Mouse (Mus musculus) liver, adult 2 months (tissue): ENCODE measurements around the gene Sema4d. TPM values are rescaled to one million over a fixed set of nuclear protein-coding genes. Genes with fewer than 3 reads are reported as not detected.

ENCODE experiments used
- DNase-seq: peaks from one replicate; pipeline ENCODE4 v3.0.0-alpha.2; 2011; ENCODE audit warnings: low read depth, low spot score; ENCODE audit errors: extremely low read depth
- H3K27ac ChIP-seq: fragments of 200-500 bp; replicated peaks from 2 replicates; pipeline ENCODE4 v1.5.1; 2012; ENCODE audit warnings: low read depth, mild to moderate bottlenecking, control low read depth, inconsistent platforms, low read length; ENCODE audit not compliant: insufficient read depth
- H3K27me3 ChIP-seq: fragments of 200-500 bp; 2 replicates; pipeline ENCODE4 v1.6.1; 2012; ENCODE audit warnings: mild to moderate bottlenecking, moderate library complexity, low read length, inconsistent platforms; ENCODE audit not compliant: control insufficient read depth, insufficient read depth
- H3K36me3 ChIP-seq: fragments of 200-500 bp; 2 replicates; pipeline ENCODE4 v1.6.1; 2012; ENCODE audit warnings: low read length, inconsistent platforms; ENCODE audit not compliant: control insufficient read depth, insufficient read depth
- H3K4me1 ChIP-seq: fragments of 200-500 bp; 2 replicates; pipeline ENCODE4 v1.6.1; 2011; ENCODE audit warnings: low read length; ENCODE audit not compliant: control insufficient read depth, insufficient read depth
- H3K4me3 ChIP-seq: fragments of 200-500 bp; 2 replicates; pipeline ENCODE4 v1.5.1; 2011; ENCODE audit warnings: low read depth, mild to moderate bottlenecking, control low read depth, low read length, moderate library complexity; ENCODE audit not compliant: insufficient read depth
- H3K79me2 ChIP-seq: fragments of 200-500 bp; 2 replicates; pipeline ENCODE4 v1.6.1; 2012; ENCODE audit warnings: inconsistent platforms, mild to moderate bottlenecking, low read length, moderate library complexity; ENCODE audit not compliant: control insufficient read depth, insufficient read depth
- H3K9ac ChIP-seq: fragments of 200-500 bp; 2 replicates; pipeline ENCODE4 v1.6.1; 2012; ENCODE audit warnings: low read depth, mild to moderate bottlenecking, control low read depth, inconsistent platforms, low read length
- CTCF ChIP-seq: fragments of 200-500 bp; IDR thresholded peaks from 2 replicates; pipeline ENCODE4 v1.5.1; 2011; ENCODE audit warnings: low read depth, low read length, control low read depth
- POLR2A ChIP-seq: fragments of 200-500 bp; IDR thresholded peaks from 2 replicates; pipeline ENCODE4 v1.6.1; 2011; ENCODE audit warnings: low read length, control low read depth; ENCODE audit not compliant: insufficient read depth; ENCODE audit errors: extremely low read depth
- WGBS: fragments of 180-500 bp; shearing (Covaris S2); methylation state at CpG from one replicate; pipeline ENCODE4 v1.1.7; 2018; 5-methylcytosine and 5-hydroxymethylcytosine counted together
- polyA plus RNA-seq: library from polyadenylated mRNA; depleted of rRNA; stranded (reverse); fragments of >200 nt; gene quantifications from 2 replicates; pipeline ENCODE4 v1.2.3, GENCODE M21; 2012
- total RNA-seq: library from RNA; depleted of rRNA; stranded (reverse); fragments of >200 nt; gene quantifications from 2 replicates; pipeline ENCODE4 v1.2.3, GENCODE M21; 2014

Gene Sema4d
- total and polyA plus RNA-seq, 2 experiments = 0.74 to 0.94 TPM

DNA sequence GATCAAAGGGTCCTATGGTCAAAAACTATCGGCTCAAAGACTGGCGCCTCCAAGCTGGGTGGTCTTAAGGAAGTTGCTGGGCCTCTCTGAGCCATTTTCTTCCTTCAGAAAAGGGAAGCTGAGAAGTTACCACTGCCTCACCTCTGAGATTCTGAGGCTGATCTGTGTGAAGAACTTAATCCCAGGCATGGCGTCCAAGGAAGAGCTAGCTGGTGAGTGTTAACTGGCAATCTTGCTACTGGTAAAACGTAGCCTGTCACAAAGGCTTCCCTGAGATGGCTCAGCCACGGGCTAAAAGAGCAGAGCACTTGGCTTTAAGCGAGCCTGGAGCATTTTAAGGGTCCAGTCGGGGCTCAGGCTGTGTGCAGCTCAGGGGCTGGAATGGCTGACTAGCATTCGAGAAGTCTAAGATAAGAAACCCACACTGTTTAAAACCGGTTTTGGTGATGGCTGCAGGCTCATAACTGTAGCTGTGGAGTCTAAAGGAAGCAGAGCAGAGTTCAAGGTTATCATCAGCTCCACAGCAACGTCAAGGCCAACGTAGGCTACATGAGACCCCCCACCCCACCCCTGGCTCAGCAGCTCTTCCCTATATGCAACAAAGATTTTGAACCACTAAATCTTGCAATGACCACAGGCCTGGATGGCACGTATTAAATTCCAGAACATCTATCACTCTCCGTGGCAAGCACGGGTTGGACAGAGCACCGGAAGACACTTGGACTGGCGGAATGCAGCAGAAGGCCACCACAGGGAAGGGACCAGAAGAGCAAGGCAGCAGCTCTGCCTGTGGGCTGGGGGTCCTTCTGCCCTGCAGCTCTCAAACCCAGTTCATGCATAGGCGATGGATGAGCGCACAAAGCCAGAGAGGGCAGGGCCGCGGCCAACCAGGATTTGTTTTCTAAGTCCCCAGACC is 56.3 kb downstream of the Sema4d start:
- Histone ChIP-seq H3K4me1 (peaks cover 6% of the 10 kb centered on the region), H3K27ac (no peak overlapping the region), H3K9ac (no peak overlapping the region), H3K36me3 (no peaks in the 10 kb centered on the region), H3K27me3 (no peaks in the 10 kb centered on the region), H3K4me3 (no peak overlapping the region), H3K79me2 (no peaks in the 10 kb centered on the region)
- TF ChIP-seq CTCF = no peak
- no peak for TF ChIP-seq POLR2A
- DNase-seq = no peak
- 73% methylated on average over 20 of the region's 20 CpGs for WGBS

DNA sequence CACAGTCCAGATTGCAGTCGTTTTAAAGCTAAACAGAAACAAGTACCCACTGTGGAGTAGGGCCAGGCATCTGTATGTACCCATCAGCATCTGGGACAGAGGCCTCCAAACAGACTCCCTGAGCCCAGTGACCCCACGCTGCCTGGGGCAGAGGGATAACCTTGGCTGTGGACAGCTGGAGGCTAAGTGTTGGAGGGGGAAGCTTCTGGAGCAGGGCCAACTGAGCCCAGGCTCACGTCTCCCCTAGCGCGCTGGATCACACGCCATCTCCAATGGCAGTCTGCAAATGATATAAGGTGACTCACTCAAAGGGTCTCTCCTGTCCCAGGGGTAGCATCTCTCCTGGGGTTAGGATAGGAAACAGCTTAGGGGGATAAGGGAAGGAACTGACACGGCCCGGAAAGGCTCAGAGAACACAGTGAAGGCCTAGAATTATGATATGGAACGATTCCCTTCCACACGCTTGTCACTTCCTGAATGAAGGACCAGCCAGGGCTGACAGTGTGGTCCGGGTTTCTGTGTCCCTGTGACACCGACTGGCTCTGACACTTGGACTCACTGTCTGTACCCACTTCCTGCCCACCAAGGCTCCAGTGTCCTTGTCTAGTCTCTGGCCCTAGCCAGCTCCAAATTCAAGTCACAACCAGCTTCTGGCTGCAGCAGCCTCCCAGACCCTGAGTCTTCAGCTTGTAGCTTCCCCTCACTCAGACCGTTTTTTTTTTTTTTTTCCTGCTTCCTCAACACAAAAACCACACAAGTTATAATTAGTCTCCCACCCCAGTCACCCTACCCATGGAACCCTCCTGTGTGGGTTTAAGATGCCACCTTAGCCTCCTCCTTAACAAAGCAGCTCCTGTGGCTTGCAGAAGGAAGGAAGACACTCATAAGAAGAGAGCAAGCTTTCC is 57.3 kb downstream of the Sema4d start:
- H3K4me1 ChIP-seq = peaks cover 6% of the 10 kb centered on the region
- no peaks in the 10 kb centered on the region for H3K36me3 ChIP-seq
- no peaks in the 10 kb centered on the region for H3K79me2 ChIP-seq
- H3K27ac ChIP-seq = peak overlapping the region; percentile 31; the same call in 1 of the 2 replicates
- no peak for TF ChIP-seq POLR2A
- TF ChIP-seq CTCF = no peak
- WGBS = 63% methylated on average over 13 of the region's 13 CpGs
- H3K4me3 ChIP-seq = no peak overlapping the region
- no peaks in the 10 kb centered on the region for H3K27me3 ChIP-seq
- H3K9ac ChIP-seq = no peak overlapping the region
- no peak for DNase-seq

DNA sequence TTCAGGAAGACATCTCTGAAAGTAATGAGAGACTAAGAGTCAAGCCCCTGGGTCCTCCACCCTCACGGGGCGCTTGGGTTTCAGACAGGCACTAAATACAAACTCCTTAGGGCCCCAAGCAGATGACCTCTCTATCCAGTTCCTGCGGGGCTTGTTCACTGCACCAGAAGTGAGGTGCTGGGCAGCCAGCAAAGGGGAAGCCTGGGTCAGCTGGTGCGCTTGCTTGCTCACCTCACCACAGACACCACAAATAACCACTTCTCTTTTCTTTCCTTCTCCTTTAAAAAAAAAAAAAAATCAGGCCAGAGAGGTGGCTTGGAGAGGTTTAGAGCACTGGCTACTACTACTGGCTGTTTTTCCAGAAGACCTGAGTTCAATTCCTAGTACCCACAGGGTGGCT is 59.0 kb downstream of the Sema4d start:
- no peak for TF ChIP-seq CTCF
- no peak for TF ChIP-seq POLR2A
- H3K27me3 ChIP-seq = no peaks in the 10 kb centered on the region
- peaks cover 6% of the 10 kb centered on the region for H3K4me1 ChIP-seq
- WGBS = 93% methylated on average over 4 of the region's 4 CpGs
- no peak for DNase-seq
- no peak overlapping the region for H3K27ac ChIP-seq
- no peak overlapping the region for H3K9ac ChIP-seq
- no peaks in the 10 kb centered on the region for H3K36me3 ChIP-seq
- H3K79me2 ChIP-seq = no peaks in the 10 kb centered on the region
- no peak overlapping the region for H3K4me3 ChIP-seq

DNA sequence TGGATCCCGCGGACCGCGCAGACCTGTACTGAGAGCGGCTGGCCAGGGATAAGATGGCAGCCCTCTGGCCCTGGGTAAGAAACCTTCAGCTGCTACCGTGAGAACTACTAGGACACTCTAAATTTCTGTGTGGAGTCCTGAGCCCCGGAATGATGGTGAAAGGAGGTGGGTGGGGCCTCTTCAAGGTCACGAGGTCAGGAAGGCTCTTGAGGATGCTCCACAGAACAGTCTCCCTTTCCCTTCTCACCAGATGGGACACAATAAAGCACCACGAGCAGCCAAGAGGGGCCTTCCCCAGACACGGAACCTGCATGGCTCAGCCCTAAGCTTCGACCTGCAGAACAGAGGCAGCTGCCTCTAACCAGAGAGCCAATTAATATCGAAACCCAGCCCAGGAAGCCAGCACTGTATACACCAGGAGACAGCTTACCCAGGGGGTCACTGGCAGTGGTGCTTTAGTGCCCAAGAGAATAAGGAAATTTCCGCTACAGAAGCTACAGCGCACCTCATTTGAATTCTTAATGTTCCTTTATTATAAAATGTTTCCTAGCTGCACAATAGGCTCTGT is 61.4 kb downstream of the Sema4d start:
- WGBS = 84% methylated on average over 14 of the region's 14 CpGs
- H3K4me3 ChIP-seq = no peak overlapping the region

DNA sequence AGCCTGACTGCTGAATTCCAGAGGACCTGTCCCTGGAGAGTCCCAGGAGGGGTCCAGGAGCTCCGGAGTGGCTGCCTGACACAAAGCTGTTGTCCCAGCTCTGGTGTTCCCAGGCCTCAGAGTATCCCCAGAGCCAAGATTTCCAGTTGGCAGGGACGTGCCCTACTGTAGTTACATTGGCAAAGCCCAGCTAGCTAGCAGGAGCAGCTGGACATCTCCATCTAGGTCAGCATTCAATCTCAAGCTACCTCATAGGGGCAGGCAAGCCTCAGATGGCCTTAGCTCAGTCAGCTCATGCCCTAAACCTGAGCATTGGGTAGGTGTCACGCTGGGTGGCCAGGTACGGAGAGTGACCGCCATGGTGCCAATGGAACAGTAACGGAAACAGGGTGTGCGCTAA is 62.1 kb downstream of the Sema4d start:
- Histone ChIP-seq H3K4me3 (no peak overlapping the region), H3K27me3 (no peaks in the 10 kb centered on the region), H3K4me1 (peaks cover 5% of the 10 kb centered on the region), H3K27ac (no peak overlapping the region), H3K9ac (no peak overlapping the region), H3K79me2 (no peaks in the 10 kb centered on the region), H3K36me3 (no peaks in the 10 kb centered on the region)
- TF ChIP-seq CTCF (no peak), POLR2A (no peak)
- no peak for DNase-seq
- 92% methylated on average over 7 of the region's 7 CpGs for WGBS

More for the DNA sequence above, 61.4 kb downstream of the Sema4d start:
- Histone ChIP-seq H3K79me2 (no peaks in the 10 kb centered on the region), H3K4me1 (peaks cover 5% of the 10 kb centered on the region), H3K27me3 (no peaks in the 10 kb centered on the region), H3K36me3 (no peaks in the 10 kb centered on the region), H3K27ac (no peak overlapping the region), H3K9ac (no peak overlapping the region)
- DNase-seq = no peak
- TF ChIP-seq POLR2A (no peak), CTCF (no peak)
